Mouse (Mus musculus): ENCODE measurements at regions not wholly inside any gene's neighbourhood (a gene's known extent, or its start where the extent isn't known, plus 50 kb on each side); places are given as distances from the start of the nearest gene placed in this dataset.

GRCm38 (mm10) chr7:70624727-70625642 is 258.4 kb upstream of the Nr2f2 start:
- Histone ChIP-seq H3K9me3 (ENCODE audit: control insufficient read depth) (no peaks in the 10 kb centered on the region), H3K27me3 (replicated peaks; ENCODE audit: control insufficient read depth, insufficient read depth, low read length) (no peaks in the 10 kb centered on the region), H3K4me2 (replicated peaks; ENCODE audit: low read depth) (peak overlapping the region; percentile 64), H3K4me3 (ENCODE audit: low read depth, low read length) (peak overlapping the region; percentile 31), H3K27ac (ENCODE audit: low read depth, low read length) (no peak overlapping the region), H3K9ac (ENCODE audit: low read depth, low read length) (no peak overlapping the region), H3K36me3 (ENCODE audit: control insufficient read depth, insufficient read depth) (no peaks in the 10 kb centered on the region), H3K4me1 (replicated peaks; ENCODE audit: control insufficient read depth, insufficient read depth, low read length) (peaks cover 13% of the 10 kb centered on the region; the same call in 1 of the 2 replicates)
- WGBS: 2% methylated on average over 30 of the region's 30 CpGs
- ATAC-seq: peak; percentile 78
- TF ChIP-seq CTCF (IDR thresholded peaks at IDR 0.05; ENCODE audit: low read depth): no peak

- Histone ChIP-seq H3K27ac (ENCODE audit: low read depth, low read length) (peak overlapping the region; percentile 54; the same call in 1 of the 2 replicates), H3K4me3 (ENCODE audit: low read depth, low read length) (peak overlapping the region; percentile 31; the same call in 1 of the 2 replicates), H3K27me3 (replicated peaks; ENCODE audit: control insufficient read depth, insufficient read depth, low read length) (no peaks in the 10 kb centered on the region), H3K9me3 (ENCODE audit: control insufficient read depth) (no peaks in the 10 kb centered on the region), H3K4me1 (replicated peaks; ENCODE audit: control insufficient read depth, insufficient read depth, low read length) (peaks cover 13% of the 10 kb centered on the region; the same call in 1 of the 2 replicates), H3K36me3 (ENCODE audit: control insufficient read depth, insufficient read depth) (no peaks in the 10 kb centered on the region), H3K4me2 (replicated peaks; ENCODE audit: low read depth) (peak overlapping the region; percentile 64), H3K9ac (ENCODE audit: low read depth, low read length) (no peak overlapping the region)
- ATAC-seq: peak; percentile 37
- 15% methylated on average over 16 of the region's 16 CpGs for WGBS
- no peak for TF ChIP-seq CTCF (IDR thresholded peaks at IDR 0.05; ENCODE audit: low read depth)
These were observed 257.6 kb upstream of the Nr2f2 start for GRCm38 (mm10) chr7:70624031-70624726.

- no peaks in the 10 kb centered on the region for H3K36me3 ChIP-seq (ENCODE audit: control insufficient read depth, insufficient read depth)
- 0 out of 2 replicates have a peak overlapping the region, but pooled peaks have one; percentile 6 for H3K4me2 ChIP-seq (replicated peaks; ENCODE audit: low read depth)
- 44% methylated on average over 7 of the region's 7 CpGs for WGBS
- no peak overlapping the region for H3K4me3 ChIP-seq (ENCODE audit: low read depth, low read length)
- TF ChIP-seq CTCF (IDR thresholded peaks at IDR 0.05; ENCODE audit: low read depth): no peak
- no peak overlapping the region for H3K9ac ChIP-seq (ENCODE audit: low read depth, low read length)
- H3K9me3 ChIP-seq (ENCODE audit: control insufficient read depth): no peaks in the 10 kb centered on the region
- no peaks in the 10 kb centered on the region for H3K27me3 ChIP-seq (replicated peaks; ENCODE audit: control insufficient read depth, insufficient read depth, low read length)
- H3K4me1 ChIP-seq (replicated peaks; ENCODE audit: control insufficient read depth, insufficient read depth, low read length): peaks cover 7% of the 10 kb centered on the region; the same call in 1 of the 2 replicates
- ATAC-seq: peak; percentile 72
- H3K27ac ChIP-seq (ENCODE audit: low read depth, low read length): no peak overlapping the region
These were observed 252.9 kb upstream of the Nr2f2 start for GRCm38 (mm10) chr7:70619400-70619799.

- Histone ChIP-seq H3K9me3 (ENCODE audit: control insufficient read depth) (no peaks in the 10 kb centered on the region), H3K27ac (ENCODE audit: low read depth, low read length) (no peak overlapping the region), H3K4me2 (replicated peaks; ENCODE audit: low read depth) (no peak overlapping the region), H3K9ac (ENCODE audit: low read depth, low read length) (no peak overlapping the region), H3K36me3 (ENCODE audit: control insufficient read depth, insufficient read depth) (no peaks in the 10 kb centered on the region), H3K4me1 (replicated peaks; ENCODE audit: control insufficient read depth, insufficient read depth, low read length) (no peaks in the 10 kb centered on the region), H3K27me3 (replicated peaks; ENCODE audit: control insufficient read depth, insufficient read depth, low read length) (no peaks in the 10 kb centered on the region), H3K4me3 (ENCODE audit: low read depth, low read length) (no peak overlapping the region)
- no peak for ATAC-seq
- TF ChIP-seq CTCF (IDR thresholded peaks at IDR 0.05; ENCODE audit: low read depth): no peak
- 82% methylated on average over 5 of the region's 5 CpGs for WGBS
These were observed 251.7 kb upstream of the Nr2f2 start for GRCm38 (mm10) chr7:70618270-70618669.

- no peak overlapping the region for H3K4me2 ChIP-seq (replicated peaks; ENCODE audit: low read depth)
- no peak overlapping the region for H3K27ac ChIP-seq (ENCODE audit: low read depth, low read length)
- WGBS: 55% methylated on average over 7 of the region's 7 CpGs
- H3K27me3 ChIP-seq (replicated peaks; ENCODE audit: control insufficient read depth, insufficient read depth, low read length): no peaks in the 10 kb centered on the region
- no peak overlapping the region for H3K4me3 ChIP-seq (ENCODE audit: low read depth, low read length)
- H3K4me1 ChIP-seq (replicated peaks; ENCODE audit: control insufficient read depth, insufficient read depth, low read length): no peaks in the 10 kb centered on the region
- no peak overlapping the region for H3K9ac ChIP-seq (ENCODE audit: low read depth, low read length)
- TF ChIP-seq CTCF (IDR thresholded peaks at IDR 0.05; ENCODE audit: low read depth): no peak
- no peaks in the 10 kb centered on the region for H3K9me3 ChIP-seq (ENCODE audit: control insufficient read depth)
- ATAC-seq: peak; percentile 78
- H3K36me3 ChIP-seq (ENCODE audit: control insufficient read depth, insufficient read depth): no peaks in the 10 kb centered on the region
These were observed 240.0 kb upstream of the Nr2f2 start for GRCm38 (mm10) chr7:70606511-70606910.

- no peak overlapping the region for H3K9ac ChIP-seq (ENCODE audit: low read depth, low read length)
- H3K36me3 ChIP-seq (ENCODE audit: control insufficient read depth, insufficient read depth): no peaks in the 10 kb centered on the region
- no peak overlapping the region for H3K27ac ChIP-seq (ENCODE audit: low read depth, low read length)
- no peaks in the 10 kb centered on the region for H3K27me3 ChIP-seq (replicated peaks; ENCODE audit: control insufficient read depth, insufficient read depth, low read length)
- no peak overlapping the region for H3K4me2 ChIP-seq (replicated peaks; ENCODE audit: low read depth)
- no peak for TF ChIP-seq CTCF (IDR thresholded peaks at IDR 0.05; ENCODE audit: low read depth)
- H3K4me3 ChIP-seq (ENCODE audit: low read depth, low read length): no peak overlapping the region
- WGBS: 90% methylated on average over 5 of the region's 5 CpGs
- no peak for ATAC-seq
- H3K9me3 ChIP-seq (ENCODE audit: control insufficient read depth): no peaks in the 10 kb centered on the region
- H3K4me1 ChIP-seq (replicated peaks; ENCODE audit: control insufficient read depth, insufficient read depth, low read length): no peaks in the 10 kb centered on the region
These were observed 238.1 kb upstream of the Nr2f2 start for GRCm38 (mm10) chr7:70604471-70605174.

Data from intestine, postnatal 0 days (tissue).